Mouse (Mus musculus): ENCODE data around the gene Fam205c.

DNA sequence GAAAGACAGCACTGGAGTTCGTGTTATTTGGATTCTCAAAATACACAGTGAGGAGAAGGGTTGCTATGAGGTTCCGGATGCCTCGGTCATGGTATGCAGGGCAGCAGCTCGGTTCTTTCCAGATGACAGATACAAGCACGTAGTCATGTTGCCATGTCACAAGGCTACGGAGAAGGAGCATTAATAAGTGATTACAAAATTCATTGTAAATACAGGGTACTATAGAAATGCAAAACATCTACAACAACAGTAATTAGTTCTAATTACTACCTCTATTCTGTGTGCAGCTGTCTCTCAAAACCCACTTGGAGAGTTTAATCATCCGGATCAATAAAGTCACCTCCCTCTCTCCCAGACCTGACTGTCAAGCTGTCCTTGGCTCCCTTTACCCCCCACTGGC lies 21.1 kb upstream of the Fam205c start:
- no peak for TF ChIP-seq CTCF (IDR thresholded peaks at IDR 0.05; ENCODE audit: low read depth)
- no peak for TF ChIP-seq EP300 (IDR thresholded peaks at IDR 0.05; ENCODE audit: low read depth)
